Mouse (Mus musculus) intestine, postnatal 0 days (tissue): Measurements from ENCODE around the gene Fau. TPM values are rescaled to one million over a fixed set of nuclear protein-coding genes. Genes with fewer than 3 reads are reported as not detected.
A peak's percentile ranks its signal among the peaks of the same experiment; 100 is the strongest.
"Not testable (repeated sequence)": the region's sequence is repeated elsewhere in the genome, so short reads cannot be mapped to it uniquely, and the experiment has no call there.

Experiments used
- ATAC-seq: fragments of 200-750 bp; cut with Nextera tagmentation; 2 replicates; pipeline ENCODE4 v1.8.0; 2017; ENCODE audit warnings: mild to moderate bottlenecking, moderate TSS enrichment, moderate library complexity
- H3K27ac ChIP-seq: fragments of 300-500 bp; sonication (generic); 2 replicates; pipeline ENCODE4 v1.5.1; 2014; ENCODE audit warnings: mild to moderate bottlenecking, low read depth, low read length, moderate library complexity
- H3K27me3 ChIP-seq: fragments of 300-500 bp; sonication (generic); replicated peaks from 2 replicates; pipeline ENCODE4 v1.6.1; 2014; ENCODE audit warnings: low read length, mixed read lengths; ENCODE audit not compliant: control insufficient read depth, insufficient read depth
- H3K36me3 ChIP-seq: fragments of 300-500 bp; sonication (generic); 2 replicates; pipeline ENCODE4 v1.6.1; 2014; ENCODE audit warnings: mild to moderate bottlenecking, moderate library complexity; ENCODE audit not compliant: control insufficient read depth, insufficient read depth
- H3K4me1 ChIP-seq: fragments of 300-500 bp; sonication (generic); replicated peaks from 2 replicates; pipeline ENCODE4 v1.6.1; 2014; ENCODE audit warnings: antibody characterized with exemption, low read length, mixed read lengths; ENCODE audit not compliant: control insufficient read depth, insufficient read depth
- H3K4me2 ChIP-seq: fragments of 300-500 bp; sonication (generic); replicated peaks from 2 replicates; pipeline ENCODE4 v1.6.1; 2014; ENCODE audit warnings: low read depth, mild to moderate bottlenecking, moderate library complexity
- H3K4me3 ChIP-seq: fragments of 300-500 bp; sonication (generic); 2 replicates; pipeline ENCODE4 v1.5.1; 2014; ENCODE audit warnings: low read depth, low read length
- H3K9ac ChIP-seq: fragments of 300-500 bp; sonication (generic); 2 replicates; pipeline ENCODE4 v1.6.1; 2014; ENCODE audit warnings: mild to moderate bottlenecking, low read depth, low read length
- H3K9me3 ChIP-seq: fragments of 300-500 bp; sonication (generic); 2 replicates; pipeline ENCODE4 v1.6.1; 2016; ENCODE audit warnings: mixed run types; ENCODE audit not compliant: control insufficient read depth
- CTCF ChIP-seq: sonication (generic); IDR thresholded peaks from 2 replicates; pipeline ENCODE4 v1.5.1; 2016; ENCODE audit warnings: low read depth, mild to moderate bottlenecking, control low read depth, antibody characterized with exemption, moderate library complexity
- WGBS: fragments of 180-500 bp; shearing (Covaris S2); extraction: QIAGEN DNeasy Blood & Tissue Kit; methylation state at CpG from one replicate; pipeline ENCODE4 v1.1.7; 2014; 5-methylcytosine and 5-hydroxymethylcytosine counted together
- polyA plus RNA-seq: library from polyadenylated mRNA; unstranded; fragments of >200 nt; fragmentation: Nextera tagmentation; extraction: Ambion mirVana; gene quantifications from 2 replicates; pipeline ENCODE4 v1.2.1, GENCODE M21; 2015

Gene Fau
- polyA plus RNA-seq, 1 experiment from 2014 or later, result 964 TPM

DNA sequence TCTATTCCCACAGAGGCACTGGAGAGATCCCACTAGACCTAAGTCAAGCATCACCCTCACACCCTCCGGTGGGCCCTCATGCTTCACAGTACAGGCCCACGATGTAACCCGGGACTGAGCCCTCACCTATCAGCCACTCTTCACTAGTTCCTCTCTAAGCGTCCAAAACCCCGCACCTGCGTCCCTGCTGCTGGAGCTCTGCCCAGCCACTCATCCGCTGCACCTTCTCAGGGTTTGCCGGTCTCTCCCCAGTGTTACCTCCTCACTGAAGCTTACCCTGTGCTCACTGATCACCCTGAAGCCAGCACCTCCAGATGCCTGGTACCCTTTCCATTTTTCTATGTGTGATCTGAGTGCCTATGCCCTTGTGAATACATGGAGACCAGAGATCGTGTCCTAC lies 15.4 kb upstream of the Fau start:
- ATAC-seq, result no peak
- no peaks in the 10 kb centered on the region for H3K36me3 ChIP-seq
- H3K27ac ChIP-seq, result no peak overlapping the region
- no peaks in the 10 kb centered on the region for H3K4me1 ChIP-seq
- H3K4me3 ChIP-seq, result no peak overlapping the region
- H3K27me3 ChIP-seq, result no peaks in the 10 kb centered on the region
- H3K9me3 ChIP-seq, result no peaks in the 10 kb centered on the region
- no peak overlapping the region for H3K4me2 ChIP-seq
- no peak for TF ChIP-seq CTCF
- 86% methylated on average over 9 of the region's 9 CpGs for WGBS
- H3K9ac ChIP-seq, result no peak overlapping the region

DNA sequence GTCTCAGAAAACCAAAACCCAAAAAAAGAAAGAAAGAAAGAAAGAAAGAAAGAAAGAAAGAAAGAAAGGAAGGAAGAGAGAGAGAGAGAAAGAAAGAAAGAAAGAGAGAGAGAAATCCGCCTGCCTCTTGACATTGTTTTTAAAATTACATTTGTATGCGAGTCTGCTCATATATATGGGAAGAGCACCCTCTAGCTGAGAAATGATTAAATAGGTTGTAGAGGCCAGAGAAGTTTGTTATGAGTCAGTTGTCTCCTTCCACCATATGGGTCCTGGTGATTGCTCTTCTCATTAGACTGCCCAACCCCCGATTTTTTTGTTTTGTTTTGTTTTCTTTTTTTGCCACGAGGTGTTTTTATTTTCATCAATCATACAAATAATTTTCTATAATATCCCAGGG lies 13.5 kb upstream of the Fau start:
- H3K4me1 ChIP-seq, H3K36me3 ChIP-seq, H3K27ac ChIP-seq, H3K4me2 ChIP-seq, ATAC-seq, H3K9ac ChIP-seq, H3K4me3 ChIP-seq, H3K27me3 ChIP-seq, H3K9me3 ChIP-seq: not testable (repeated sequence)
- peak; percentile 68 for TF ChIP-seq CTCF
- WGBS, result 40% methylated on average over 4 of the region's 4 CpGs

DNA sequence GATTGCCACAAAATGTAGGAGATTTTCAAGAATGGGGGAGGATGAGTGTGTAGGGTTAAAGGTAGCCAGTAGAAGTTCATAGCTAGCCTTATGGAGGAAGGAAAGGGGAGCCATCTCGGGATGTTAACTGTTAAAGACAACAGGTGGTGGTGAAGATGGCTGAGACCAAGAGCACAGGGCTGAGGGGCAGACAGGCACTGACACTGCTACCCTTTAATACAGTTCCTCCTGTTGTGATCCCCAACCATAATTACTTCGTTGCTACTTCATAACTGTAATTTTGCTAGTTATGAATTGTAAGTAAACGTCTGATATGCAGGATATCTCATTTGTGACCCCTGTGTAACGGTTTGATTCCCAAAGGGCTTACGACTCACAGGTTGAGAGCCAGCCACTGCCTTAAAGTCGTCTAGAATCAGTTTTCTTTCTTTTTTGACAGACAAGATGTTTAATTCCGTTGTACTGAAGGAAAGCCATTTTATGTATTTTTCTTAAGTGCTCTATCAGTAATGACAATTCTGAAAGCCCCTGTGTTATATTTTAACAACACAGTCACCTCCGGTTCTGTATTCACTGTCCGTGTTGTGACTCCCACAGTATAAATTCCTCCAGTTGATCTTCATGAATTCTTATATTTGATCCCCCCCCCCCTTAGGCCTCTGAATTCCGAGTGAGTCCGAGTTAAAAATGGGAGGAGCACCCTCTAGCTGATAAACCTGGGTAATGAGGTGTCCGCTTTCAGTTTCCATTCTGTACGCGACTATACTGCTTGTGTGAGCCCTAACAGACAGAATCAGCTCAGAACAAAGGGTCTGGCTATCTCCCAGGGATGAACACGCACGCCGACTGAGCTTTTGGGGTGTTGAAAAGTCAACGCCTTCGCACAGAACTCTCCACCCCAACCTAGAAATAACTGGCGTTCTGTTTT lies 12.0 kb upstream of the Fau start:
- no peaks in the 10 kb centered on the region for H3K27me3 ChIP-seq
- WGBS, result 12% methylated on average over 20 of the region's 20 CpGs
- no peaks in the 10 kb centered on the region for H3K9me3 ChIP-seq
- peak; percentile 34 for ATAC-seq
- peaks cover 24% of the 10 kb centered on the region for H3K36me3 ChIP-seq
- H3K4me1 ChIP-seq, result no peaks in the 10 kb centered on the region; the same call in 1 of the 2 replicates
- peak overlapping the region; percentile 90 for H3K4me2 ChIP-seq
- peak; percentile 48 for TF ChIP-seq CTCF
- peak overlapping the region; percentile 97 for H3K27ac ChIP-seq
- peak overlapping the region; percentile 87 for H3K4me3 ChIP-seq
- H3K9ac ChIP-seq, result peak overlapping the region; percentile 64

- ATAC-seq, result peak; percentile 87
- Histone ChIP-seq H3K27me3 (no peaks in the 10 kb centered on the region), H3K27ac (peak within 1 kb of the TSS; percentile 97), H3K4me3 (peak within 1 kb of the TSS; percentile 87), H3K4me1 (no peaks in the 10 kb centered on the region; the same call in 1 of the 2 replicates), H3K36me3 (peaks cover 33% of the 10 kb centered on the region), H3K9me3 (no peaks in the 10 kb centered on the region), H3K9ac (peak within 1 kb of the TSS; percentile 77), H3K4me2 (peak within 1 kb of the TSS; percentile 90)
- 0 out of 2 replicates have a peak, but pooled peaks have one; percentile 10 for TF ChIP-seq CTCF
- whole genome bisulfite sequencing, result under 1% methylated on average over 65 of the region's 65 CpGs
These were observed 11.1 kb upstream of the Fau start, which contains the start of gene Syvn1 for GRCm38 (mm10) chr19:6046294-6047153. Syvn1 (plus strand) TSS chr19:6046576.

DNA sequence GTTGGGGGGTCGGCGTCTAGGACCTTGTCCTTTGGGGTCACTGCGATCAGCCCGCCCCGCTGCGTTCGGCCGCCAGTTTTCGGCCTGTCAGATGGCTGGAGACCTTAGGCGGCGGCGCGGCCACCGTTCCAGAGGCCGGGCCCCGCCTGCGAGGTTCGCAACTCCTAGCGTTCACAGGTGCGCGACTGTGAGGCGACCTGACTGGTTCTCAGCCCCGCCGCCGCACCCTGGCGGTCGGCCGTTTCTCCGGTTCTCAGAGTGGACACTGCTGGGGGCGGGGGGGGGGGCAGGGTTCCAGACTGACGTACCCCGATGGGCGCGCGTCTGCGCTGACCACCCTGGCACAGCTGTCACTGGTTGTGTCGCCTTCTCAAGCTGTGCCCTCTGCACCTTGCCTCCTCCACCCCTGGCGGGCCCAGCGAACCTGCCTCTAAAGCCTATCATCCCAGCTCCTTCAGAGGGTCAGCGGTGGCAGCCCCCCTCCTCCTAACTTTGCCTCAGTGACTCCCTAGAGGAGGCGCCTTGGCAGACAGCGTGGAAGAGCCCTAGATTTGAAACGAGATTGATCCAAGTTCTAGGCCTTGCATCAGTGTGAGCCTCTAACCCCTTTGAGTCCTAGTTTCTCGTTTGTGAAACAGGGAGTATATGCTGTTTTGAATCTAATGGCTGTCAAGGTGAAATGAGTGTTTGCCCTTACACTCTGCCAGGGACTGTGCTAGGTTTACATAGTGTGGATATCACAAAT lies 10.3 kb upstream of the Fau start:
- 1% methylated on average over 43 of the region's 44 CpGs for WGBS
- Histone ChIP-seq H3K4me1 (no peaks in the 10 kb centered on the region; the same call in 1 of the 2 replicates), H3K9ac (peak overlapping the region; percentile 77), H3K27me3 (no peaks in the 10 kb centered on the region), H3K36me3 (peaks cover 41% of the 10 kb centered on the region), H3K4me2 (peak overlapping the region; percentile 90), H3K27ac (peak overlapping the region; percentile 97), H3K9me3 (no peaks in the 10 kb centered on the region), H3K4me3 (peak overlapping the region; percentile 87)
- peak; percentile 26 for ATAC-seq
- 0 out of 2 replicates have a peak, but pooled peaks have one; percentile 18 for TF ChIP-seq CTCF
